In genomic region chr10:95228192-95228591, GRCm38 (mm10) we compare ENCODE assay signal across 12 mouse cellular contexts.
A peak's percentile ranks its signal among the peaks of the same experiment; 100 is the strongest.
DNase-seq lines count a peak whose midpoint lies in the region; ATAC-seq and TF ChIP-seq lines count a peak whose summit lies in the region.
"Had no signal": no experiment of that assay in that cellular context is flagged by ENCODE, and none has a peak within 500 bp of the region (broad histone marks: within the 10 kb centered on the region; RNA-seq: fewer than 3 reads in every experiment).

No protein-coding gene starts in this region.

- DNase-seq in hindbrain, postnatal 0 days (ENCODE audit: low spot score): peak; percentile 65
- DNase-seq in hindbrain, embryonic 14.5 days (ENCODE audit: low spot score): no peak
- peak; percentile 37 for DNase-seq in lung, postnatal 10 days
- no peak for DNase-seq in lung, adult 2 months
- DNase-seq in skeletal muscle tissue, adult 2 months (ENCODE audit: low read depth, low spot score): peak; percentile 35
- no peak for DNase-seq in thymus, postnatal 10 days (ENCODE audit: low spot score in 2 of 2)
- DNase-seq: adrenal gland, adult 2 months; kidney, adult 9 months had no signal

- no peak for TF ChIP-seq POLR2A in lung, adult 2 months (IDR thresholded peaks at IDR 0.05; ENCODE audit: borderline replicate concordance, extremely low read depth, low read depth, low read length)

- H3K4me3 ChIP-seq in hindbrain, postnatal 0 days (ENCODE audit: low read length): no peak overlapping the region
- no peak overlapping the region for H3K4me3 ChIP-seq in hindbrain, embryonic 14.5 days (replicated peaks; ENCODE audit: low read length)
- no peak overlapping the region for H3K4me3 ChIP-seq in lung, adult 2 months (replicated peaks; ENCODE audit: extremely low read depth, low read depth, low read length)
- no peak overlapping the region for H3K4me3 ChIP-seq in forebrain, embryonic 12.5 days (replicated peaks)
- H3K4me3 ChIP-seq: hindbrain, embryonic 10.5 days had no signal

- no peaks in the 10 kb centered on the region for H3K9me3 ChIP-seq in hindbrain, postnatal 0 days (ENCODE audit: low read length)
- no peaks in the 10 kb centered on the region for H3K9me3 ChIP-seq in hindbrain, embryonic 14.5 days (ENCODE audit: control insufficient read depth, low read length)
- H3K9me3 ChIP-seq in forebrain, embryonic 12.5 days: no peaks in the 10 kb centered on the region
- H3K9me3 ChIP-seq: hindbrain, embryonic 10.5 days had no signal

- 58% methylated on average over 6 of the region's 6 CpGs for WGBS in hindbrain, postnatal 0 days
- 63% methylated on average over 6 of the region's 6 CpGs for WGBS in hindbrain, embryonic 14.5 days
- 62% methylated on average over 6 of the region's 6 CpGs for WGBS in lung, adult 2 months
- WGBS in forebrain, embryonic 12.5 days: 74% methylated on average over 6 of the region's 6 CpGs

- no peaks in the 10 kb centered on the region for H3K27me3 ChIP-seq in hindbrain, postnatal 0 days (ENCODE audit: insufficient read depth, low read length)
- H3K27me3 ChIP-seq in hindbrain, embryonic 14.5 days (ENCODE audit: control insufficient read depth, insufficient read depth, low read length): no peaks in the 10 kb centered on the region
- 0 out of 2 replicates have a peak, but pooled peaks cover 5% of the 10 kb centered on the region for H3K27me3 ChIP-seq in forebrain, embryonic 12.5 days
- H3K27me3 ChIP-seq: Patski had no signal

- no peak overlapping the region for H3K4me2 ChIP-seq in hindbrain, postnatal 0 days (ENCODE audit: low read depth, low read length)
- H3K4me2 ChIP-seq in hindbrain, embryonic 14.5 days (replicated peaks): no peak overlapping the region
- H3K4me2 ChIP-seq in forebrain, embryonic 12.5 days: no peak overlapping the region
- H3K4me2 ChIP-seq: liver, embryonic 11.5 days had no signal

- no peak overlapping the region for H3K27ac ChIP-seq in hindbrain, postnatal 0 days
- H3K27ac ChIP-seq in hindbrain, embryonic 14.5 days: no peak overlapping the region
- H3K27ac ChIP-seq in forebrain, embryonic 12.5 days: no peak overlapping the region
- H3K27ac ChIP-seq: hindbrain, embryonic 10.5 days had no signal

- H3K36me3 ChIP-seq in hindbrain, postnatal 0 days (ENCODE audit: insufficient read depth, low read length): no peaks in the 10 kb centered on the region
- no peaks in the 10 kb centered on the region for H3K36me3 ChIP-seq in hindbrain, embryonic 14.5 days (replicated peaks; ENCODE audit: control insufficient read depth, insufficient read depth)
- H3K36me3 ChIP-seq in forebrain, embryonic 12.5 days (replicated peaks): no peaks in the 10 kb centered on the region
- H3K36me3 ChIP-seq: hindbrain, embryonic 10.5 days had no signal

- peak; percentile 50 for TF ChIP-seq CTCF in hindbrain, postnatal 0 days (IDR thresholded peaks at IDR 0.05; ENCODE audit: low read depth)
- no peak for TF ChIP-seq CTCF in lung, adult 2 months (IDR thresholded peaks at IDR 0.05; ENCODE audit: insufficient read depth, low read length)

- ATAC-seq in hindbrain, postnatal 0 days: no peak
- ATAC-seq in hindbrain, embryonic 14.5 days (ENCODE audit: low FRiP score): no peak
- ATAC-seq in forebrain, embryonic 12.5 days (ENCODE audit: low FRiP score): 0 out of 2 replicates have a peak, but pooled peaks have one; percentile 23
- ATAC-seq: Patski had no signal

- H3K4me1 ChIP-seq in hindbrain, postnatal 0 days (ENCODE audit: insufficient read depth, low read length): no peaks in the 10 kb centered on the region
- 0 out of 2 replicates have a peak, but pooled peaks cover 6% of the 10 kb centered on the region for H3K4me1 ChIP-seq in hindbrain, embryonic 14.5 days (replicated peaks; ENCODE audit: control insufficient read depth, insufficient read depth, low read length)
- peaks cover 7% of the 10 kb centered on the region for H3K4me1 ChIP-seq in lung, adult 2 months (ENCODE audit: control insufficient read depth, insufficient read depth, low read length)
- peaks cover 9% of the 10 kb centered on the region for H3K4me1 ChIP-seq in forebrain, embryonic 12.5 days

- H3K9ac ChIP-seq in hindbrain, postnatal 0 days (replicated peaks; ENCODE audit: low read length): no peak overlapping the region
- H3K9ac ChIP-seq in hindbrain, embryonic 14.5 days: no peak overlapping the region
- no peak overlapping the region for H3K9ac ChIP-seq in forebrain, embryonic 12.5 days

Comparison
In these comparisons a context has a peak if more than half of its experiments do, and no peak if none do; other contexts are left out.
1. DNase-seq: peak in hindbrain, postnatal 0 days (single experiment), lung, postnatal 10 days (single experiment) and skeletal muscle tissue, adult 2 months (single experiment); none in hindbrain, embryonic 14.5 days (single experiment), lung, adult 2 months (single experiment) and thymus, postnatal 10 days (0 of 2).